Mouse (Mus musculus) liver, embryonic 14.5 days (tissue): ENCODE data around the gene Unc45a. TPM values are rescaled to one million over a fixed set of nuclear protein-coding genes. Genes with fewer than 3 reads are reported as not detected.

Experiments used
- ATAC-seq: fragments of 200-750 bp; cut with Nextera tagmentation; 2 replicates; pipeline ENCODE4 v1.8.0; 2017; ENCODE audit warnings: moderate number of reproducible peaks, mild to moderate bottlenecking, moderate library complexity; ENCODE audit not compliant: insufficient read depth
- DNase-seq, 3 experiments: peaks; one replicate each; pipeline ENCODE4 v3.0.0-alpha.2; 2012 to 2013; ENCODE audit warnings: low read depth in 3 of 3, low spot score in 3 of 3
- H3K27ac ChIP-seq: fragments of 300-500 bp; sonication (generic); 2 replicates; pipeline ENCODE4 v1.5.1; 2014; ENCODE audit warnings: moderate library complexity, mild to moderate bottlenecking, control low read depth, inconsistent platforms
- H3K27me3 ChIP-seq: fragments of 300-500 bp; sonication (generic); 2 replicates; pipeline ENCODE4 v1.6.1; 2014; ENCODE audit warnings: mild to moderate bottlenecking, low read length, moderate library complexity; ENCODE audit not compliant: control insufficient read depth, insufficient read depth
- H3K36me3 ChIP-seq: fragments of 300-500 bp; sonication (generic); replicated peaks from 2 replicates; pipeline ENCODE4 v1.6.1; 2014; ENCODE audit warnings: low read depth; ENCODE audit not compliant: control insufficient read depth, insufficient read depth
- H3K4me1 ChIP-seq, 2 experiments: fragments of 200-500 bp in 1 of 2; fragments of 300-500 bp in 1 of 2; sonication (generic) in 1 of 2; replicated peaks; 2 replicates each; pipeline ENCODE4 v1.6.1; 2012 to 2014; ENCODE audit warnings: antibody characterized with exemption in 1 of 2, inconsistent platforms in 1 of 2, low read length in 1 of 2; ENCODE audit not compliant: control insufficient read depth in 2 of 2, insufficient read depth in 2 of 2
- H3K4me2 ChIP-seq: fragments of 300-500 bp; sonication (generic); 2 replicates; pipeline ENCODE4 v1.6.1; 2014; ENCODE audit warnings: low read depth, mild to moderate bottlenecking, control low read depth, moderate library complexity
- H3K4me3 ChIP-seq, 2 experiments: fragments of 200-500 bp in 1 of 2; fragments of 300-500 bp in 1 of 2; sonication (generic) in 1 of 2; 2 replicates each; pipeline ENCODE4 v1.5.1; 2012 to 2014; ENCODE audit warnings: low read depth in 2 of 2, low read length in 2 of 2, mild to moderate bottlenecking in 2 of 2, control low read depth in 1 of 2, inconsistent platforms in 1 of 2, moderate library complexity in 1 of 2; ENCODE audit not compliant: insufficient read depth in 1 of 2
- H3K9ac ChIP-seq: fragments of 300-500 bp; sonication (generic); replicated peaks from 2 replicates; pipeline ENCODE4 v1.6.1; 2014; ENCODE audit warnings: mild to moderate bottlenecking, control low read depth, moderate library complexity
- H3K9me3 ChIP-seq: fragments of 300-500 bp; sonication (generic); 2 replicates; pipeline ENCODE4 v1.6.1; 2016; ENCODE audit warnings: low read length, mixed read lengths; ENCODE audit not compliant: control insufficient read depth
- CTCF ChIP-seq: IDR thresholded peaks from 2 replicates; pipeline ENCODE4 v1.5.1; 2016; ENCODE audit warnings: antibody characterized with exemption, low read depth, control low read depth
- EP300 ChIP-seq: IDR thresholded peaks from 2 replicates; pipeline ENCODE4 v1.6.1; 2016; ENCODE audit warnings: antibody characterized with exemption, low read depth
- WGBS: fragments of 180-500 bp; shearing (Covaris S2); extraction: QIAGEN DNeasy Blood & Tissue Kit; methylation state at CpG from one replicate; pipeline ENCODE4 v1.1.7; 2014; ENCODE audit not compliant: insufficient replicate concordance; 5-methylcytosine and 5-hydroxymethylcytosine counted together
- polyA plus RNA-seq, 2 experiments: library from polyadenylated mRNA; depleted of rRNA in 1 of 2; stranded (reverse) in 1 of 2; unstranded in 1 of 2; fragments of >200 nt; fragmentation: Nextera tagmentation in 1 of 2; extraction: Ambion mirVana in 1 of 2; gene quantifications; 2 replicates each; pipeline versions ENCODE4 v1.2.1 to v1.2.3; 2012 to 2014

Gene Unc45a
- polyA plus RNA-seq, 2 experiments: 5.6 to 7.1 TPM

DNA sequence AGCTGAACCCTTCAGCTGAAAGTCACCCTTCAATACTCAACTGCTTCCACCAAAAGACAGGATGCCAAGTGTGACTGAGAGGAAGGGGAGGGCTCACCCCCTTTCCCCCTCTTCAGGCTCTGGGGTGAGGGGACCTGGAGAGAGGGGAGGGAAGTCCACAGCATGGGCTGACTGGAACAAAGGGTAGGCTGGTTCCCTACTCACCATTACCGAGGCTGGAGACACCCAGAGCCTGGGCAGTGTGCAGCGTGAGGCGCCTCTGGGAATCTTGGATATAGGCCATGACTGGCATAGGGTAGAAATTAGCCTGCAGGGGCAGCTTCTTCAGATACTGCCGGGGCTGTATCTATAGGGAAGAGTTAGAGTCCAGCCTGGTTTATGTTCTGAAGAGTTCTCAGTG lies 17.2 kb upstream of the Unc45a start:
- Histone ChIP-seq H3K4me3 (no peak overlapping the region), H3K9me3 (no peaks in the 10 kb centered on the region), H3K36me3 (no peaks in the 10 kb centered on the region), H3K27ac (no peak overlapping the region), H3K4me2 (no peak overlapping the region), H3K4me1 (no peaks in the 10 kb centered on the region), H3K9ac (no peak overlapping the region), H3K27me3 (no peaks in the 10 kb centered on the region)
- no peak for ATAC-seq
- 73% methylated on average over 4 of the region's 4 CpGs for WGBS
- DNase-seq: no peak
- TF ChIP-seq EP300 (no peak), CTCF (no peak)

DNA sequence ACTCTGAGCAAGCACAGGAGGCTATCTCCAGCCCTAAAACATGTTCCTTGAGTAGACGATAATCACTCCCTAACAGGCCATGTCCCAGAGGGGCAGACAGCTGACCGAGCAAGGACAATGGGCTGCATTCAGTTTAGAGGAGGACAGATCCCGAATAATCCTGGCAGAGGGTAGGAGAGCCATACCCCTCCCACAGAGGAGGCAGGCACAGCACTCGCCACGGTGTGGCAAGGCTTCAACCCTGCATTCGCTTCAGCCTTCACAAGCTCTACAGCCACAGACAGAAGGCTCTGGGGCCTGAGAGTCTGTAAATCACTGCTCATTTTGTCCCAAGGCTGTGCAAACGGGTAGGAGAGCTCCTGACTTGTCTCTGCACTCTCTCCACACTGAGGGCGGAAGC lies 16.4 kb upstream of the Unc45a start:
- DNase-seq (no peak), ATAC-seq (no peak)
- no peak overlapping the region for H3K4me2 ChIP-seq
- no peaks in the 10 kb centered on the region for H3K27me3 ChIP-seq
- H3K4me3 ChIP-seq: no peak overlapping the region
- H3K27ac ChIP-seq: no peak overlapping the region
- H3K36me3 ChIP-seq: no peaks in the 10 kb centered on the region
- no peaks in the 10 kb centered on the region for H3K9me3 ChIP-seq
- TF ChIP-seq CTCF: no peak
- TF ChIP-seq EP300: no peak
- H3K9ac ChIP-seq: no peak overlapping the region
- H3K4me1 ChIP-seq: no peaks in the 10 kb centered on the region
- WGBS: 66% methylated on average over 8 of the region's 8 CpGs

DNA sequence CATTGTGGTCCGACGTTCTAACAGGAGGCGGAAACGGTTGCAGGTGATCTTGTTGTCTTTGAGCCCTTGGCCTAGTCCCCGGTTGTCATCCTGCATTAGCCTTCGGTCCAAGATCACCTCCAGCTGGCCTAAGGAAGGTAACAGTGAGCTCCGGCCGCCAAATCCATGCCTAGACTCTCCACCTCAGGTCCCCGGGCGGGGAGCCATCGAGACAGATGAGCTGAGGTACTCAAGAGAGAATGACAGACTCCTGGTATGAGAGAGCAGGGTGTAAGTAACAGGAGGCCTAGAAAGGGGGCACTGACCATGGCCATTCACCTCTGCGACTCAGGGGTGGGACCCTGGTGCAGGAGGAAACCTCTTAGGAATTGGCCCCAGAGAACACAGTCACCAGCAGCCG lies 15.5 kb upstream of the Unc45a start:
- no peaks in the 10 kb centered on the region for H3K36me3 ChIP-seq
- no peak for TF ChIP-seq CTCF
- no peak for TF ChIP-seq EP300
- H3K27me3 ChIP-seq: no peaks in the 10 kb centered on the region
- no peaks in the 10 kb centered on the region for H3K9me3 ChIP-seq
- WGBS: 82% methylated on average over 13 of the region's 13 CpGs
- no peak overlapping the region for H3K4me3 ChIP-seq
- no peak for ATAC-seq
- H3K4me1 ChIP-seq: no peaks in the 10 kb centered on the region
- no peak overlapping the region for H3K9ac ChIP-seq
- no peak overlapping the region for H3K4me2 ChIP-seq
- H3K27ac ChIP-seq: no peak overlapping the region
- no peak for DNase-seq

DNA sequence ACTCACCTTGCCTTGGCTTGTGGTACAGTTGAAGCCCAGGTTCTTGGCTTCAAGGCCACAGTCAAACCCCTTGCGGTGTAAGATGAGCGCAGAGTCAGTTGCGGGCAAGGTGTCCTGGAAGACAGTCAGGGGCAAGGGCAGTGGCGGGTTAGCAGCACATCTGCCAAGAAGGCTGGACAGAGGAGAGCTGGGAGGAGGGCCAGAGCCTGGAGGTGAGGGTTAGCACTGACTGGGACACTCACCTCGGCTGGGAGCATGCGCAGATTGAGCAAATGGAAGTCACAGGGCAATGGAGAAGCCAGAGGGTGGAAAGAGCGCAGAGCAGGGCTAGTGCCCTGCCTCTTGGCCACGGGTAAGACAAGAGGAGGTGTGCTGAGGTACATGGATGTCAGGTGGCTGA lies 12.1 kb upstream of the Unc45a start:
- Histone ChIP-seq H3K36me3 (no peaks in the 10 kb centered on the region), H3K27me3 (no peaks in the 10 kb centered on the region), H3K4me3 (no peak overlapping the region), H3K27ac (no peak overlapping the region), H3K4me1 (peaks cover 4 to 5% of the 10 kb centered on the region in 2 experiments; a peak in 3 of 4 replicates), H3K4me2 (no peak overlapping the region), H3K9ac (no peak overlapping the region), H3K9me3 (no peaks in the 10 kb centered on the region)
- DNase-seq (no peak), ATAC-seq (no peak)
- TF ChIP-seq EP300: no peak
- 81% methylated on average over 8 of the region's 8 CpGs for WGBS

DNA sequence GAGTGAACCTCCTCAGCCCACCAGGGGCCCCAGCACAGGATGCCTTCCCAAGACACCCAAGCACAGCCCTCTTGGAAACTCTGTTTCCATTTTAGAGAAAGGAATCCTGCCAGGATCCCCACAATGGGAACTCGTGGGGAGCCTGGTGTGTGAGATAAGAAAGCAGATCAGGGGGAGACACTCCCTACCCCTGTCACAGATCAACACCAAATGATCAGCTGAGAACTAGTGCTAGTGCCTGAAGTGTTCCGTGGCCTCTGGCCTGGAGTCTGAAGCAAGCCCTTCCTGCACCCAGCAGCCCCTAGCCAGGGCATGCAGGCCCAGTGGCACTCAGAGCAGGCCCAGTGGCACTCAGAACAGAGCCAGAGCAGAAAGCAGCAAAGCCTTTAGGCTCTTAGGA lies 10.0 kb upstream of the Unc45a start:
- Histone ChIP-seq H3K9ac (no peak overlapping the region; the same call in 1 of the 2 replicates), H3K36me3 (no peaks in the 10 kb centered on the region), H3K27ac (no peak overlapping the region), H3K9me3 (no peaks in the 10 kb centered on the region), H3K4me2 (no peak overlapping the region), H3K27me3 (no peaks in the 10 kb centered on the region), H3K4me3 (no peak overlapping the region), H3K4me1 (peaks cover 4 to 13% of the 10 kb centered on the region in 2 experiments; a peak in 3 of 4 replicates)
- peak; percentile 43; the same call in 1 of the 2 replicates for ATAC-seq
- 12% methylated on average over 2 of the region's 2 CpGs for WGBS
- no peak for TF ChIP-seq CTCF
- no peak; the same call in 1 of the 2 replicates for TF ChIP-seq EP300
- DNase-seq: no peak
